Mouse (Mus musculus): ENCODE measurements around the gene Olfr202. TPM values are rescaled to one million over a fixed set of nuclear protein-coding genes. Genes with fewer than 3 reads are reported as not detected.
"Not testable (repeated sequence)": the region's sequence is repeated elsewhere in the genome, so short reads cannot be mapped to it uniquely, and the experiment has no call there.

Gene Olfr202
- polyA plus RNA-seq (2016; fragmentation: Nextera tagmentation; extraction: Ambion mirVana) = not detected in 2 replicates

- Histone ChIP-seq H3K27me3 (replicated peaks) (no peaks in the 10 kb centered on the region), H3K36me3 (no peaks in the 10 kb centered on the region), H3K9me3 (no peaks in the 10 kb centered on the region), H3K9ac (no peak within 1 kb of the TSS), H3K4me1 (no peaks in the 10 kb centered on the region), H3K4me2 (replicated peaks) (no peak within 1 kb of the TSS), H3K4me3 (no peak within 1 kb of the TSS), H3K27ac (no peak within 1 kb of the TSS)
- 88% methylated on average over 1 of the region's 1 CpGs for WGBS
- ATAC-seq (ENCODE audit: low FRiP score, low read depth) = no peak
Measured at GRCm38 (mm10) chr16:59286693-59287092, at the start of gene Olfr202. Olfr202 (minus strand) TSS chr16:59286793.

- no peaks in the 10 kb centered on the region for H3K4me1 ChIP-seq
- H3K27me3 ChIP-seq (replicated peaks) = no peaks in the 10 kb centered on the region
- H3K9me3 ChIP-seq = no peaks in the 10 kb centered on the region
- ATAC-seq (ENCODE audit: low FRiP score, low read depth) = no peak
- H3K9ac ChIP-seq = no peak within 1 kb of the TSS
- H3K27ac ChIP-seq = no peak within 1 kb of the TSS
- no peak within 1 kb of the TSS for H3K4me3 ChIP-seq
- H3K4me2 ChIP-seq (replicated peaks) = no peak within 1 kb of the TSS
- H3K36me3 ChIP-seq = no peaks in the 10 kb centered on the region
Measured at GRCm38 (mm10) chr16:59331038-59331437, 44.4 kb upstream of the Olfr202 start, which contains the start of gene Olfr205. Olfr205 (minus strand) TSS chr16:59331138.

- not testable (repeated sequence) for H3K4me1 ChIP-seq
Measured at GRCm38 (mm10) chr16:59323262-59323661, 36.7 kb upstream of the Olfr202 start.

GRCm38 (mm10) chr16:59318148-59318547 is 31.6 kb upstream of the Olfr202 start, which contains the start of gene Olfr204:
Olfr204 (minus strand) TSS chr16:59318248.
- Histone ChIP-seq H3K4me1 (no peaks in the 10 kb centered on the region), H3K36me3 (no peaks in the 10 kb centered on the region), H3K9ac (no peak within 1 kb of the TSS), H3K27me3 (replicated peaks) (no peaks in the 10 kb centered on the region), H3K9me3 (no peaks in the 10 kb centered on the region), H3K4me2 (replicated peaks) (no peak within 1 kb of the TSS), H3K27ac (no peak within 1 kb of the TSS), H3K4me3 (no peak within 1 kb of the TSS)
- ATAC-seq (ENCODE audit: low FRiP score, low read depth) = no peak

More at GRCm38 (mm10) chr16:59323262-59323661, 36.7 kb upstream of the Olfr202 start:
- not testable (repeated sequence) for H3K27me3 ChIP-seq (replicated peaks); ATAC-seq (ENCODE audit: low FRiP score, low read depth); H3K27ac ChIP-seq; H3K9me3 ChIP-seq; H3K4me3 ChIP-seq; H3K4me2 ChIP-seq (replicated peaks); H3K9ac ChIP-seq; H3K36me3 ChIP-seq
- 73% methylated on average over 1 of the region's 1 CpGs for WGBS

GRCm38 (mm10) chr16:59298581-59298980 is 12.0 kb upstream of the Olfr202 start, which contains the start of gene Olfr203:
Olfr203 (plus strand) TSS chr16:59298881.
- H3K4me3 ChIP-seq = no peak within 1 kb of the TSS
- H3K4me2 ChIP-seq (replicated peaks) = no peak within 1 kb of the TSS
- H3K9ac ChIP-seq = no peak within 1 kb of the TSS
- WGBS = 88% methylated on average over 2 of the region's 2 CpGs
- H3K27ac ChIP-seq = no peak within 1 kb of the TSS
- ATAC-seq (ENCODE audit: low FRiP score, low read depth) = no peak
- no peaks in the 10 kb centered on the region for H3K9me3 ChIP-seq
- no peaks in the 10 kb centered on the region for H3K4me1 ChIP-seq
- no peaks in the 10 kb centered on the region for H3K36me3 ChIP-seq
- H3K27me3 ChIP-seq (replicated peaks) = no peaks in the 10 kb centered on the region

- not testable (repeated sequence) for H3K4me1 ChIP-seq; H3K27ac ChIP-seq; H3K36me3 ChIP-seq; ATAC-seq (ENCODE audit: low FRiP score, low read depth); H3K4me3 ChIP-seq; H3K4me2 ChIP-seq (replicated peaks); H3K9ac ChIP-seq; H3K27me3 ChIP-seq (replicated peaks); H3K9me3 ChIP-seq
- WGBS = 83% methylated on average over 9 of the region's 9 CpGs
Measured at GRCm38 (mm10) chr16:59287576-59287975, 983 bp upstream of the Olfr202 start.

GRCm38 (mm10) chr16:59283476-59283875 is 3.1 kb downstream of the Olfr202 start:
- Histone ChIP-seq H3K4me1 (no peaks in the 10 kb centered on the region), H3K9ac (no peak overlapping the region), H3K4me2 (replicated peaks) (no peak overlapping the region), H3K4me3 (no peak overlapping the region), H3K9me3 (no peaks in the 10 kb centered on the region), H3K36me3 (no peaks in the 10 kb centered on the region), H3K27ac (no peak overlapping the region), H3K27me3 (replicated peaks) (no peaks in the 10 kb centered on the region)
- 76% methylated on average over 1 of the region's 1 CpGs for WGBS
- ATAC-seq (ENCODE audit: low FRiP score, low read depth) = no peak

- 82% methylated on average over 3 of the region's 3 CpGs for WGBS
Measured at GRCm38 (mm10) chr16:59280542-59280941, 6.1 kb downstream of the Olfr202 start.

GRCm38 (mm10) chr16:59272532-59272931 is 14.1 kb downstream of the Olfr202 start, which contains the start of gene Olfr201:
Olfr201 (minus strand) TSS chr16:59272632.
- not testable (repeated sequence) for H3K4me1 ChIP-seq; H3K27me3 ChIP-seq (replicated peaks); H3K9ac ChIP-seq; H3K27ac ChIP-seq; H3K4me2 ChIP-seq (replicated peaks); ATAC-seq (ENCODE audit: low FRiP score, low read depth); H3K36me3 ChIP-seq; H3K4me3 ChIP-seq; H3K9me3 ChIP-seq
- 88% methylated on average over 4 of the region's 4 CpGs for WGBS

More at GRCm38 (mm10) chr16:59280542-59280941, 6.1 kb downstream of the Olfr202 start:
- no peak overlapping the region for H3K4me3 ChIP-seq
- H3K4me1 ChIP-seq = no peaks in the 10 kb centered on the region
- no peak overlapping the region for H3K9ac ChIP-seq
- no peaks in the 10 kb centered on the region for H3K36me3 ChIP-seq
- no peak overlapping the region for H3K4me2 ChIP-seq (replicated peaks)
- H3K27ac ChIP-seq = no peak overlapping the region
- no peaks in the 10 kb centered on the region for H3K9me3 ChIP-seq
- ATAC-seq (ENCODE audit: low FRiP score, low read depth) = no peak
- no peaks in the 10 kb centered on the region for H3K27me3 ChIP-seq (replicated peaks)

- WGBS = 80% methylated on average over 4 of the region's 4 CpGs
- ATAC-seq (ENCODE audit: low FRiP score, low read depth); H3K4me3 ChIP-seq; H3K9ac ChIP-seq; H3K9me3 ChIP-seq; H3K4me2 ChIP-seq (replicated peaks); H3K36me3 ChIP-seq; H3K27me3 ChIP-seq (replicated peaks); H3K27ac ChIP-seq; H3K4me1 ChIP-seq: not testable (repeated sequence)
Measured at GRCm38 (mm10) chr16:59269097-59269496, 17.5 kb downstream of the Olfr202 start.

- Histone ChIP-seq H3K4me2 (replicated peaks) (no peak overlapping the region), H3K4me1 (no peaks in the 10 kb centered on the region), H3K27ac (no peak overlapping the region), H3K36me3 (no peaks in the 10 kb centered on the region), H3K9ac (no peak overlapping the region), H3K9me3 (0 out of 2 replicates have a peak, but pooled peaks cover 3% of the 10 kb centered on the region), H3K4me3 (no peak overlapping the region), H3K27me3 (replicated peaks) (no peaks in the 10 kb centered on the region)
- ATAC-seq (ENCODE audit: low FRiP score, low read depth) = no peak
- WGBS = 89% methylated on average over 17 of the region's 17 CpGs
Measured at GRCm38 (mm10) chr16:59249684-59250083, 36.9 kb downstream of the Olfr202 start.

Data from neural tube, embryonic 12.5 days (tissue).